Mouse (Mus musculus): ENCODE results near the gene Ptprt. TPM values are rescaled to one million over a fixed set of nuclear protein-coding genes. Genes with fewer than 3 reads are reported as not detected.
A peak's percentile ranks its signal among the peaks of the same experiment; 100 is the strongest.

Ptprt gene
- polyA plus RNA-seq, 1 experiment from 2014 or later, result 14.0 TPM

DNA sequence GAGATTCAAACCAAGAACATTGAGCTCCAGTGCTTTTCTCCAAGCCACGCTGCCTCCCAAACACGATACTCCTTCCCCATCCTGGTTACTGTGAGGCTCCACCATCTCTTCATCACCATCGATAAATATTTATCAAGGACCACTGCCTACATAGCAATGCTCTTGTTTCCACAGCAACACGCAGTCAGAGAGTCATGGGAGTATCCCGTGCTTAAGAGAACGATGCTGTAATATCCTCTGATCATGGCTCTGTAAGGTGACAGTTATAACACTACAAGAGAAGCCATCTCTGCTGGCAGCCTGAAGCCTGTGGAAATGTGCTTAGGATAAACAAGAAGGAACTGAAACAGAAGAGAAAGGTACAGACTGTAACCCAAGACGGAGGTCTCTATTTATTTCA lies 3.4 kb downstream of the Ptprt start:
- Histone ChIP-seq H3K27ac (replicated peaks) (no peak overlapping the region), H3K27me3 (replicated peaks) (no peaks in the 10 kb centered on the region), H3K36me3 (no peaks in the 10 kb centered on the region), H3K9ac (replicated peaks) (no peak overlapping the region), H3K4me1 (peaks cover 42% of the 10 kb centered on the region), H3K4me3 (replicated peaks) (peak overlapping the region; percentile 72), H3K4me2 (peak overlapping the region; percentile 96), H3K9me3 (replicated peaks) (no peaks in the 10 kb centered on the region)
- WGBS, result 23% methylated on average over 7 of the region's 7 CpGs
- ATAC-seq (ENCODE audit: low FRiP score), result no peak

- no peak for ATAC-seq (ENCODE audit: low FRiP score)
- H3K9ac ChIP-seq (replicated peaks), result no peak overlapping the region
- 89% methylated on average over 4 of the region's 4 CpGs for WGBS
Observed at GRCm38 (mm10) chr2:162654416-162654815, 6.5 kb downstream of the Ptprt start.

DNA sequence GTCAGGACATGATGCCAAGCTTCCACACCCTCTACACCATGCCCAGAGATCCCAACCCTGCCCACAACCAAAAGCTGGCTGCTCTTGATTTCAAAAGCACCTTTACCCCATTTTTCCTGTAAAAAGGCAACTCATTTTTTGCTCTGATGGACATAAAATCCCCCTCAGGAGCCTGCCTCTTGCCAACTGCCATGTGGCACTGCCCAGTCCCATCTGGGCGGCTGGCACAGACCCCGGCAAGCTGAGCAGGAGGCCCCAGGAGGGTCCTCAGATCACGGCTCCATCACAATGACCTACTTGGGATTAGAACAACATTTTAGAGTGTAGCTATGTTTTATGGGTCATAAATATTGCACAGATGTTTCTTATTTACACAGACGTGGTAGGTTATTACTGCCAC lies 22.3 kb downstream of the Ptprt start:
- Histone ChIP-seq H3K4me3 (replicated peaks) (no peak overlapping the region), H3K27ac (replicated peaks) (no peak overlapping the region), H3K9me3 (replicated peaks) (no peaks in the 10 kb centered on the region), H3K36me3 (no peaks in the 10 kb centered on the region), H3K4me1 (peaks cover 32% of the 10 kb centered on the region), H3K4me2 (no peak overlapping the region), H3K27me3 (replicated peaks) (0 out of 2 replicates have a peak, but pooled peaks cover 5% of the 10 kb centered on the region), H3K9ac (replicated peaks) (no peak overlapping the region)
- ATAC-seq (ENCODE audit: low FRiP score), result no peak
- WGBS, result 29% methylated on average over 4 of the region's 4 CpGs

More at GRCm38 (mm10) chr2:162654416-162654815, 6.5 kb downstream of the Ptprt start:
- Histone ChIP-seq H3K4me3 (replicated peaks) (no peak overlapping the region), H3K9me3 (replicated peaks) (no peaks in the 10 kb centered on the region), H3K27me3 (replicated peaks) (no peaks in the 10 kb centered on the region), H3K4me1 (peaks cover 21% of the 10 kb centered on the region), H3K4me2 (no peak overlapping the region), H3K36me3 (no peaks in the 10 kb centered on the region), H3K27ac (replicated peaks) (no peak overlapping the region)

- no peak for ATAC-seq (ENCODE audit: low FRiP score)
- H3K4me3 ChIP-seq (replicated peaks), result no peak overlapping the region
- no peak overlapping the region for H3K4me2 ChIP-seq
- H3K27me3 ChIP-seq (replicated peaks), result 0 out of 2 replicates have a peak, but pooled peaks cover 5% of the 10 kb centered on the region
- no peak overlapping the region for H3K9ac ChIP-seq (replicated peaks)
- WGBS, result 50% methylated on average over 1 of the region's 1 CpGs
- no peak overlapping the region for H3K27ac ChIP-seq (replicated peaks)
- H3K36me3 ChIP-seq, result no peaks in the 10 kb centered on the region
- no peaks in the 10 kb centered on the region for H3K9me3 ChIP-seq (replicated peaks)
- H3K4me1 ChIP-seq, result peaks cover 32% of the 10 kb centered on the region
Observed at GRCm38 (mm10) chr2:162637537-162637936, 23.4 kb downstream of the Ptprt start.

GRCm38 (mm10) chr2:162636387-162637009 lies 24.4 kb downstream of the Ptprt start:
- peak; percentile 76 for ATAC-seq (ENCODE audit: low FRiP score)
- H3K27ac ChIP-seq (replicated peaks), result peak overlapping the region; percentile 48
- WGBS, result 35% methylated on average over 9 of the region's 9 CpGs
- no peak overlapping the region for H3K4me3 ChIP-seq (replicated peaks)
- 0 out of 2 replicates have a peak, but pooled peaks cover 5% of the 10 kb centered on the region for H3K27me3 ChIP-seq (replicated peaks)
- no peaks in the 10 kb centered on the region for H3K36me3 ChIP-seq
- H3K9ac ChIP-seq (replicated peaks), result no peak overlapping the region
- H3K4me1 ChIP-seq, result peaks cover 39% of the 10 kb centered on the region
- H3K9me3 ChIP-seq (replicated peaks), result no peaks in the 10 kb centered on the region
- no peak overlapping the region for H3K4me2 ChIP-seq

GRCm38 (mm10) chr2:162634901-162635300 lies 26.0 kb downstream of the Ptprt start:
- Histone ChIP-seq H3K27ac (replicated peaks) (no peak overlapping the region), H3K9ac (replicated peaks) (no peak overlapping the region), H3K9me3 (replicated peaks) (no peaks in the 10 kb centered on the region), H3K4me3 (replicated peaks) (no peak overlapping the region), H3K4me2 (no peak overlapping the region), H3K27me3 (replicated peaks) (0 out of 2 replicates have a peak, but pooled peaks cover 5% of the 10 kb centered on the region), H3K4me1 (peaks cover 39% of the 10 kb centered on the region), H3K36me3 (no peaks in the 10 kb centered on the region)
- 48% methylated on average over 5 of the region's 5 CpGs for WGBS
- ATAC-seq (ENCODE audit: low FRiP score), result no peak

DNA sequence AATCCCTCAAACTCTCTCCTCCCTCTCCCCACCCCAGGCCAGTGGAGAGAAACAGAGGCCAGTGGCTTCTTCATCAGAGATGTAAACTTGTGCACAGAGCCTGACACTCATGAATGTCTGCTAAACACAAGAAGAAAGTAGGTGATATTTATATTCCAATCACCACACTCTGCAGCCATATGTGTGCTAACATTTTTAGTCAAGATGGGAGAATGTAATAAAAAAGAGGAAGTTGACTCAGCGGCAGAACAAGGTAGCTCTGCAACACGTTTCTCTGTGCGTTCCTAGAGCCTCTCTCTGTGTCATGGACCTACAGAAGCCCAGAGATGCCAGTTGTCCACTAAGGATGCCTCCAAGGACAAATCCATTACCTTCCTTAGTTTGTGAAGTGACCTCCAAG lies 34.9 kb downstream of the Ptprt start:
- Histone ChIP-seq H3K9me3 (replicated peaks) (no peaks in the 10 kb centered on the region), H3K9ac (replicated peaks) (no peak overlapping the region), H3K36me3 (no peaks in the 10 kb centered on the region), H3K4me2 (no peak overlapping the region), H3K27ac (replicated peaks) (no peak overlapping the region), H3K4me3 (replicated peaks) (no peak overlapping the region), H3K4me1 (no peaks in the 10 kb centered on the region), H3K27me3 (replicated peaks) (no peaks in the 10 kb centered on the region)
- ATAC-seq (ENCODE audit: low FRiP score), result no peak
- 88% methylated on average over 3 of the region's 3 CpGs for WGBS

- H3K27ac ChIP-seq (replicated peaks), result no peak overlapping the region
- no peaks in the 10 kb centered on the region for H3K4me1 ChIP-seq
- H3K9ac ChIP-seq (replicated peaks), result no peak overlapping the region
- no peak overlapping the region for H3K4me3 ChIP-seq (replicated peaks)
- H3K4me2 ChIP-seq, result no peak overlapping the region
- H3K9me3 ChIP-seq (replicated peaks), result no peaks in the 10 kb centered on the region
- no peaks in the 10 kb centered on the region for H3K27me3 ChIP-seq (replicated peaks)
- H3K36me3 ChIP-seq, result no peaks in the 10 kb centered on the region
- no peak for ATAC-seq (ENCODE audit: low FRiP score)
- WGBS, result 97% methylated on average over 3 of the region's 3 CpGs
Observed at GRCm38 (mm10) chr2:162624707-162625106, 36.2 kb downstream of the Ptprt start.

GRCm38 (mm10) chr2:162614256-162614655 lies 46.7 kb downstream of the Ptprt start:
- no peak overlapping the region for H3K4me2 ChIP-seq
- H3K27ac ChIP-seq (replicated peaks), result no peak overlapping the region
- H3K4me1 ChIP-seq, result 0 out of 2 replicates have a peak, but pooled peaks cover 2% of the 10 kb centered on the region
- H3K4me3 ChIP-seq (replicated peaks), result no peak overlapping the region
- no peak for ATAC-seq (ENCODE audit: low FRiP score)
- no peaks in the 10 kb centered on the region for H3K27me3 ChIP-seq (replicated peaks)
- H3K36me3 ChIP-seq, result no peaks in the 10 kb centered on the region
- H3K9ac ChIP-seq (replicated peaks), result no peak overlapping the region
- H3K9me3 ChIP-seq (replicated peaks), result no peaks in the 10 kb centered on the region
- 78% methylated on average over 2 of the region's 2 CpGs for WGBS

DNA sequence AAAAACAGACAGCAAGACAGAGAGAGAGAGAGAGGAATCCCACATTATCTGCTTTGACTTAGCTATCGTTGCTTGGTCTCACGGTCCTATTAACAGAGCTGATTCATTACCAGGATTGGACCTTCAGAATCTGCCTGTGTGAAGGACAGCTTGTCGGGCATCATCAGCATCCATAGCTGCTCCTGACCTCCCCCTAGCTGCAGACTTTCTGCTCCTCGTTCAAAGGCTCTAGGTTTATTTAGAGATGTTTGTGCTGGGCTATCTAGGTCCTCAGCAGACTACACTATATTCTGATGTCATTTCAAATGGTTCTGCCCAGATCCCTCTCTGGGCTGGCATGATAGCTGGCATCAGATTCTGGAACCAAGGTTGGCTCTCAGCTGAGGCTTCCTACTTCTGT lies 47.5 kb downstream of the Ptprt start:
- no peaks in the 10 kb centered on the region for H3K9me3 ChIP-seq (replicated peaks)
- 0 out of 2 replicates have a peak, but pooled peaks cover 2% of the 10 kb centered on the region for H3K4me1 ChIP-seq
- 66% methylated on average over 4 of the region's 4 CpGs for WGBS
- ATAC-seq (ENCODE audit: low FRiP score), result no peak
- no peak overlapping the region for H3K9ac ChIP-seq (replicated peaks)
- no peak overlapping the region for H3K27ac ChIP-seq (replicated peaks)
- H3K36me3 ChIP-seq, result no peaks in the 10 kb centered on the region
- no peaks in the 10 kb centered on the region for H3K27me3 ChIP-seq (replicated peaks)
- no peak overlapping the region for H3K4me3 ChIP-seq (replicated peaks)
- no peak overlapping the region for H3K4me2 ChIP-seq

GRCm38 (mm10) chr2:162602721-162603120 lies 58.2 kb downstream of the Ptprt start:
- WGBS, result 92% methylated on average over 5 of the region's 5 CpGs
- no peak overlapping the region for H3K4me2 ChIP-seq
- H3K27me3 ChIP-seq (replicated peaks), result no peaks in the 10 kb centered on the region
- no peaks in the 10 kb centered on the region for H3K9me3 ChIP-seq (replicated peaks)
- no peak overlapping the region for H3K4me3 ChIP-seq (replicated peaks)
- H3K4me1 ChIP-seq, result no peaks in the 10 kb centered on the region
- H3K9ac ChIP-seq (replicated peaks), result no peak overlapping the region
- no peaks in the 10 kb centered on the region for H3K36me3 ChIP-seq
- ATAC-seq (ENCODE audit: low FRiP score), result no peak
- no peak overlapping the region for H3K27ac ChIP-seq (replicated peaks)

GRCm38 (mm10) chr2:162591388-162591787 lies 69.6 kb downstream of the Ptprt start:
- H3K9ac ChIP-seq (replicated peaks), result no peak overlapping the region
- H3K9me3 ChIP-seq (replicated peaks), result no peaks in the 10 kb centered on the region
- WGBS, result 93% methylated on average over 3 of the region's 3 CpGs
- no peak overlapping the region for H3K27ac ChIP-seq (replicated peaks)
- H3K4me2 ChIP-seq, result no peak overlapping the region
- no peaks in the 10 kb centered on the region for H3K36me3 ChIP-seq
- no peak overlapping the region for H3K4me3 ChIP-seq (replicated peaks)
- ATAC-seq (ENCODE audit: low FRiP score), result no peak
- no peaks in the 10 kb centered on the region for H3K4me1 ChIP-seq
- H3K27me3 ChIP-seq (replicated peaks), result no peaks in the 10 kb centered on the region
